Mouse (Mus musculus): ENCODE measurements at regions not wholly inside any gene's neighbourhood (a gene's known extent, or its start where the extent isn't known, plus 50 kb on each side); places are given as distances from the start of the nearest gene placed in this dataset.

DNA sequence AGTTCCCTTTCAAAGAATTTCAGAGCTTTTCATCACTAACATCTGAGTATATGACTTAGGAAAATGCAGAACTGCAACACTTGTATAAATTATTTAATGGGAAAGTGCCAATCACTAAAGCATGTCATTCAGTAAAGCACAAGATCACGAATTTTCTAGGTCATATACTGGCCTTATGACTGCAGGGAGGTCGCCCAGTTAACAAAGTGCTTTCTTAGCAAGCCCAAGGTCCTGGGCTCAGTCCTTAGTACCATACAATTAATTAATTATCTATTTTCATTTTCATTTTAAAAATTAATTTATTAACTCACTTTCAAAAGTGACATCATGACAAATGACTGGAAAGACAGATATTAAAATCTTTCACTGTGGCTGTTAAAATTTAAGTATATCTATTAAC is 228.5 kb upstream of the Atp2b1 start:
- no peak for DNase-seq (ENCODE audit: low spot score)

DNA sequence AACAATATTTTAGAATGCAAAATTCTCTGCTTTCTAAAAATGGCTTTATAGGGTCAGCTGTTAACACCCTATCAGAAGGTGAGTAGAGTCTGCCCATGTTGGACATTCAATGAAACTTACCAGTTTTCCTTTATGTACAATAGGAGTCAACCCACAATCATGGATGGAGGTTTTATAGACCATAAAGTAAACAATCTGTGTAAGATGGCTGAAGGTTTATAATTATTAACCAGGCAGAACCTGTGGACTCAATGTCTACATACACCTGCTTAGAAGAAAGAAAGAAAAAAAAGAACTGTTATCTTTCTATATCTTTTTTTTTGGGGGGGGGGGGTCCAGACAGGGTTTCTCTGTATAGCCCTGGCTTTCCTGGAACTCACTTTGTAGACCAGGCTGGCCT is 227.8 kb upstream of the Atp2b1 start:
- Histone ChIP-seq H3K36me3 (ENCODE audit: control insufficient read depth, insufficient read depth, low read length) (no peaks in the 10 kb centered on the region), H3K27me3 (ENCODE audit: control insufficient read depth, insufficient read depth, low read length) (no peaks in the 10 kb centered on the region), H3K9ac (ENCODE audit: low read length) (no peak overlapping the region), H3K4me3 (ENCODE audit: low read depth, low read length) (no peak overlapping the region), H3K4me2 (ENCODE audit: low read depth) (no peak overlapping the region), H3K4me1 (ENCODE audit: control insufficient read depth, insufficient read depth, low read length) (no peaks in the 10 kb centered on the region), H3K27ac (ENCODE audit: low read depth, low read length) (no peak overlapping the region), H3K9me3 (ENCODE audit: control insufficient read depth, low read length) (no peaks in the 10 kb centered on the region)
- ATAC-seq (ENCODE audit: insufficient read depth, low FRiP score, low TSS enrichment) (no peak), DNase-seq (ENCODE audit: low spot score) (no peak)

More for the DNA sequence above, 228.5 kb upstream of the Atp2b1 start:
- Histone ChIP-seq H3K4me1 (ENCODE audit: control insufficient read depth, insufficient read depth, low read length) (no peaks in the 10 kb centered on the region), H3K9me3 (ENCODE audit: control insufficient read depth, low read length) (no peaks in the 10 kb centered on the region), H3K36me3 (ENCODE audit: control insufficient read depth, insufficient read depth, low read length) (no peaks in the 10 kb centered on the region), H3K27ac (ENCODE audit: low read depth, low read length) (no peak overlapping the region), H3K9ac (ENCODE audit: low read length) (no peak overlapping the region), H3K4me3 (ENCODE audit: low read depth, low read length) (no peak overlapping the region), H3K27me3 (ENCODE audit: control insufficient read depth, insufficient read depth, low read length) (no peaks in the 10 kb centered on the region), H3K4me2 (ENCODE audit: low read depth) (no peak overlapping the region)
- ATAC-seq (ENCODE audit: insufficient read depth, low FRiP score, low TSS enrichment): no peak
- 84% methylated on average over 2 of the region's 2 CpGs for WGBS

DNA sequence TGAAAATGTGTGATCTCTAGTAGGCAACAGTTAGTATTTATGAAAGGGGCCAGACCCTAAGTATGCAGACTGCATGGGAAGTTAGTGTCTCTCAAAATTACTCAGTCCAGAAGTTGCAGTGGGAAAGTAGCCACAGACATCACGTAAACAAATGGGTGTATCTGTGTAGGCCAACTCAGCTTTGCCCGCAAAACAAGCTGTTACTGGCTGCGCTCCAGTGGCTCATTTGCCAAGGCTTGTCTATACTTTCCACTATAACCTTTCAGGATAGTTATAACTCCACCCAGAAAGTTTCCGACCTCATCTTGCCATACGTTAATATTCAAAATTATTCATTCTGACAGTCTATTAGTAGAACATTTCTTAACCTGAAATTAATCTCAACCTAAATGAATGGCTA is 222.4 kb upstream of the Atp2b1 start:
- Histone ChIP-seq H3K4me2 (ENCODE audit: low read depth) (no peak overlapping the region), H3K4me3 (ENCODE audit: low read depth, low read length) (no peak overlapping the region), H3K27me3 (ENCODE audit: control insufficient read depth, insufficient read depth, low read length) (no peaks in the 10 kb centered on the region), H3K9me3 (ENCODE audit: control insufficient read depth, low read length) (no peaks in the 10 kb centered on the region), H3K4me1 (ENCODE audit: control insufficient read depth, insufficient read depth, low read length) (no peaks in the 10 kb centered on the region), H3K27ac (ENCODE audit: low read depth, low read length) (no peak overlapping the region), H3K9ac (ENCODE audit: low read length) (no peak overlapping the region), H3K36me3 (ENCODE audit: control insufficient read depth, insufficient read depth, low read length) (no peaks in the 10 kb centered on the region)
- 94% methylated on average over 5 of the region's 5 CpGs for WGBS
- DNase-seq (ENCODE audit: low spot score) (no peak), ATAC-seq (ENCODE audit: insufficient read depth, low FRiP score, low TSS enrichment) (no peak)

DNA sequence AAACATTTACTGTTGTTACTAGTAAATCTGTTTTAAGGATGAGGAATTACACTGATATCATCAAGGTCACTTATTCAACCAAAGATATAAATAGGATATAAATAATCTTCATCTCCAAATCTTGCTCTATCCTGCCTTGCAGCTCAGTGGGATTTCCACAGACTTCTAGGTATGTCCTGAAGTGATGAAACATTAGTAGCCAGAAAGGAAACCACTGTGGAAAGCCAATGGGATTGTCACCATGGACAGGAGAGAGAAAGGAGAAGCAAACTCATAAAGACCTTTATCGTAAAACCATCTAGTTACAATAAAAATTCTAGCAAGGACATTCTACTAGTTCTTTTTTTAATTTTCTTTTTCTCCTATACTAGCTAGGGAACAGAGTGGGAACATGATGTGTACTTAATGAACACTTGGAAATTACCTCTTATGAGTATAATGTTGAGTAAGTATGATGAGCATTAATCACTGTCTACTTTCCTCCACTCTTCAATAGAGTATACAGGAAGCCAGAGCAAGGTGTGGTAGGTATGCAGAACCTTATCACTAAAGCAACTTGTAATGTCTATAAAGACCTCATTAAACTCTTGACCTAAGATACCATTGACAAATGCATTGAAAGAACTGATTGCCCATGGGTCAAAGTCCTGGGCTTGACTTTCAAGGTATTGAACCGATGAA is 219.4 kb upstream of the Atp2b1 start:
- ATAC-seq (ENCODE audit: insufficient read depth, low FRiP score, low TSS enrichment) (no peak), DNase-seq (ENCODE audit: low spot score) (no peak)
- Histone ChIP-seq H3K4me1 (ENCODE audit: control insufficient read depth, insufficient read depth, low read length) (no peaks in the 10 kb centered on the region), H3K9ac (ENCODE audit: low read length) (no peak overlapping the region), H3K4me2 (ENCODE audit: low read depth) (no peak overlapping the region), H3K4me3 (ENCODE audit: low read depth, low read length) (no peak overlapping the region), H3K27ac (ENCODE audit: low read depth, low read length) (no peak overlapping the region), H3K9me3 (ENCODE audit: control insufficient read depth, low read length) (no peaks in the 10 kb centered on the region), H3K27me3 (ENCODE audit: control insufficient read depth, insufficient read depth, low read length) (no peaks in the 10 kb centered on the region), H3K36me3 (ENCODE audit: control insufficient read depth, insufficient read depth, low read length) (no peaks in the 10 kb centered on the region)
- WGBS: 91% methylated on average over 2 of the region's 2 CpGs

DNA sequence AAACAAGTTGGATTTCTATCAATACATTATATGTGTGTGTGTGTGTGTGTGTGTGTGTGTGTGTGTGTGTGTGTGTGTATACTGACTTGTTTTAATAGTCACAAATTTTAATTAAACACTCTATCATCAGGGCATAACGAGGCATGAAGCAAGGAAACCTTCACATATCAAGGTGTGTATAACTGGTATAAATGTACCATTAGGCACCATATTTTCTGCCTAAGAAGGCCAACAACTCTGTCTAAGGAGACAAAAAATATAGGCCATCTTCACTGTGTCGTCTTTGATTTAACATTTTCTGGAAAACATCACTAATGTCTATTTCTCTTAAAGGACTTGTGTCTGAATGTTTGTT is 218.9 kb upstream of the Atp2b1 start:
- no peaks in the 10 kb centered on the region for H3K9me3 ChIP-seq (ENCODE audit: control insufficient read depth, low read length)

DNA sequence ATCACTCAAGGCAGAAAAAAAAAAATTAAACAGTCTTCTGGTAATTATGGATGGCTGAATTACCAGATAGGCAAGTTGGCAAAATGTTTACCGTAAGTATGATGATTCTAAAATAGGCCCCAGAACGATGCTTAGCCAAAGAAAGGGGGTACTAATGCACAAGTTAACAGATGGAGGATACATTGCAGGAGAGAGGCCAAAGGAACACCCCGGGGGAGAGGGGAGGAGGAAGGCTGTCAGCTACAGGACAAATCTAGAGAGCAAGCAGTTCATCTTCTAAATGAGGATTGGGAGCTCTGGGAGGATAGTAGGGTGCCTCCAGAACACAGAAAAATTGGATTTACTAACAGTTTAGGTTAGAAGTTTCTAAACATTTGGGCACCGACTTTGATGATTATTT is 216.3 kb upstream of the Atp2b1 start:
- DNase-seq (ENCODE audit: low spot score) (no peak), ATAC-seq (ENCODE audit: insufficient read depth, low FRiP score, low TSS enrichment) (no peak)
- 81% methylated on average over 4 of the region's 4 CpGs for WGBS
- no peaks in the 10 kb centered on the region for H3K27me3 ChIP-seq (ENCODE audit: control insufficient read depth, insufficient read depth, low read length)
- no peaks in the 10 kb centered on the region for H3K4me1 ChIP-seq (ENCODE audit: control insufficient read depth, insufficient read depth, low read length)
- H3K27ac ChIP-seq (ENCODE audit: low read depth, low read length): no peak overlapping the region
- H3K9ac ChIP-seq (ENCODE audit: low read length): no peak overlapping the region
- no peak overlapping the region for H3K4me3 ChIP-seq (ENCODE audit: low read depth, low read length)
- H3K36me3 ChIP-seq (ENCODE audit: control insufficient read depth, insufficient read depth, low read length): no peaks in the 10 kb centered on the region
- no peaks in the 10 kb centered on the region for H3K9me3 ChIP-seq (ENCODE audit: control insufficient read depth, low read length)
- no peak overlapping the region for H3K4me2 ChIP-seq (ENCODE audit: low read depth)

More for the DNA sequence above, 218.9 kb upstream of the Atp2b1 start:
- Histone ChIP-seq H3K36me3 (ENCODE audit: control insufficient read depth, insufficient read depth, low read length) (no peaks in the 10 kb centered on the region), H3K4me3 (ENCODE audit: low read depth, low read length) (no peak overlapping the region), H3K27me3 (ENCODE audit: control insufficient read depth, insufficient read depth, low read length) (no peaks in the 10 kb centered on the region), H3K4me2 (ENCODE audit: low read depth) (no peak overlapping the region), H3K27ac (ENCODE audit: low read depth, low read length) (no peak overlapping the region), H3K9ac (ENCODE audit: low read length) (no peak overlapping the region), H3K4me1 (ENCODE audit: control insufficient read depth, insufficient read depth, low read length) (no peaks in the 10 kb centered on the region)
- DNase-seq (ENCODE audit: low spot score) (no peak), ATAC-seq (ENCODE audit: insufficient read depth, low FRiP score, low TSS enrichment) (no peak)
- 87% methylated on average over 2 of the region's 2 CpGs for WGBS

DNA sequence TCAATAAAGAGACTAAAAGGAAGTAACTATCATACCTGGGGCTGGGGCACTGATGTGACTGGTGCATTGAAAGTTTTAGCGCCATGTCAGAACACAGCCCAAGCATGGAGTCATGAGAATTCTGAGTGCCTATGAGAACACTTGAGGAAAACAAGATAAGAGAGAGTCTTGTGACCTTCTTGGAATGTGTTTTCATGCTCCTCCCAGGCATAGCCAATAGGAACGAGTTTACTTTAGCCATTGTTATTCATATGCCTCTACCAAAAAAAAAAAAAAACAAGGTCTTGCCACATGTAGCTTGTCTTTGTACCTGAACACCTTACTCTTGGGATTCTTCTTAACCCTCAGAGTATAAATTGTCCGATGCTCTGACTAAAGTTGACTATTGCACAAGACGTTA is 214.6 kb upstream of the Atp2b1 start:
- DNase-seq (ENCODE audit: low spot score) (no peak), ATAC-seq (ENCODE audit: insufficient read depth, low FRiP score, low TSS enrichment) (no peak)
- 90% methylated on average over 4 of the region's 4 CpGs for WGBS
- no peaks in the 10 kb centered on the region for H3K27me3 ChIP-seq (ENCODE audit: control insufficient read depth, insufficient read depth, low read length)
- no peaks in the 10 kb centered on the region for H3K9me3 ChIP-seq (ENCODE audit: control insufficient read depth, low read length)
- H3K4me2 ChIP-seq (ENCODE audit: low read depth): no peak overlapping the region
- no peak overlapping the region for H3K9ac ChIP-seq (ENCODE audit: low read length)
- no peaks in the 10 kb centered on the region for H3K4me1 ChIP-seq (ENCODE audit: control insufficient read depth, insufficient read depth, low read length)
- H3K27ac ChIP-seq (ENCODE audit: low read depth, low read length): no peak overlapping the region
- no peak overlapping the region for H3K4me3 ChIP-seq (ENCODE audit: low read depth, low read length)
- H3K36me3 ChIP-seq (ENCODE audit: control insufficient read depth, insufficient read depth, low read length): no peaks in the 10 kb centered on the region

DNA sequence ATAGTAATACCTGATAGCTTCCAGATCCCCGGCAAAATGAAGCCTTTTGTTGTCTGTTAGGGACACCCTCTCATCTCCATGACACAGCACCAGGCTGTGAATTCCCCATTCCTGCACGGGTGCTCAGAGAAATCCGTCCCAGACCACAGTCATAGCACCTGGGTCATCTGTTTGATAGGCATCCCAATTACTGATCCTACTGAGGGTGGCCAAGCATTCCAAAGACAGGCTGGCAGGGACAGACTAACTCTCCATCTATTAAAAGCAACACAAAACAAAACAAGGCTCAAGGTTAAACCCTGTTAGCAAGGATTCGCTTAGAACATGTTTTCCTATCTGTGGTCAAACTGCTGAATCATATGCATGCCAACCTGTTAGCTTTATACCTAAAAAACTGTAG is 213.8 kb upstream of the Atp2b1 start:
- Histone ChIP-seq H3K9me3 (ENCODE audit: control insufficient read depth, low read length) (no peaks in the 10 kb centered on the region), H3K4me1 (ENCODE audit: control insufficient read depth, insufficient read depth, low read length) (no peaks in the 10 kb centered on the region), H3K36me3 (ENCODE audit: control insufficient read depth, insufficient read depth, low read length) (no peaks in the 10 kb centered on the region), H3K4me2 (ENCODE audit: low read depth) (no peak overlapping the region), H3K4me3 (ENCODE audit: low read depth, low read length) (no peak overlapping the region), H3K27ac (ENCODE audit: low read depth, low read length) (no peak overlapping the region), H3K27me3 (ENCODE audit: control insufficient read depth, insufficient read depth, low read length) (no peaks in the 10 kb centered on the region), H3K9ac (ENCODE audit: low read length) (no peak overlapping the region)
- DNase-seq (ENCODE audit: low spot score): no peak
- 70% methylated on average over 4 of the region's 4 CpGs for WGBS
- no peak for ATAC-seq (ENCODE audit: insufficient read depth, low FRiP score, low TSS enrichment)

DNA sequence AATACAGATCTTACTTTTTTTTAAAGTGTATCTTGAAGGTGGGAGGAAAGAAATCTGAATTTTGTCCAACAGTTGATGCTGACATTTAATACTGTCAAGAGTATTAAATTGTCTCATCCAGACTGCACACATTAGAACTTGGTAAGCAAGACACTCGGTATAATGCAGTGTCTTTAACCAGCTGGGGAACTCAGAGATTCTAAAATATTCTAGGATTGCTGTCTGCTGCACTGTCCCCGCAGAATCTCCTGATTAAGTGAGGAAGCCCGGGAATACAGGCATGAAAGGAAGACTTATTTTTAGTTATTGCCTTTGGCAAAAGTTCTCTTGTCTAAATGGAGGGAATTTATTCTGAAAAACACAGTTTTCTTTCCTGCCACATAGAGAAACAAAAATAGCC is 212.9 kb upstream of the Atp2b1 start:
- DNase-seq (ENCODE audit: low spot score) (no peak), ATAC-seq (ENCODE audit: insufficient read depth, low FRiP score, low TSS enrichment) (no peak)
- Histone ChIP-seq H3K4me3 (ENCODE audit: low read depth, low read length) (no peak overlapping the region), H3K9ac (ENCODE audit: low read length) (no peak overlapping the region), H3K9me3 (ENCODE audit: control insufficient read depth, low read length) (no peaks in the 10 kb centered on the region), H3K27ac (ENCODE audit: low read depth, low read length) (no peak overlapping the region), H3K27me3 (ENCODE audit: control insufficient read depth, insufficient read depth, low read length) (no peaks in the 10 kb centered on the region), H3K4me1 (ENCODE audit: control insufficient read depth, insufficient read depth, low read length) (no peaks in the 10 kb centered on the region), H3K4me2 (ENCODE audit: low read depth) (no peak overlapping the region), H3K36me3 (ENCODE audit: control insufficient read depth, insufficient read depth, low read length) (no peaks in the 10 kb centered on the region)
- 85% methylated on average over 3 of the region's 3 CpGs for WGBS

Data from neural tube, embryonic 11.5 days (tissue).